Mouse (Mus musculus) heart, embryonic 12.5 days (tissue): ENCODE measurements at regions not wholly inside any gene's neighbourhood (a gene's known extent, or its start where the extent isn't known, plus 50 kb on each side); places are given as distances from the start of the nearest gene placed in this dataset. TPM values are rescaled to one million over a fixed set of nuclear protein-coding genes. Genes with fewer than 3 reads are reported as not detected.
A peak's percentile ranks its signal among the peaks of the same experiment; 100 is the strongest.

ENCODE experiments used
- ATAC-seq: fragments of 200-750 bp; cut with Nextera tagmentation; 2 replicates; pipeline ENCODE4 v1.8.0; 2017; ENCODE audit warnings: moderate TSS enrichment, moderate library complexity; ENCODE audit not compliant: insufficient number of reproducible peaks, low FRiP score
- H3K27ac ChIP-seq: fragments of 300-500 bp; sonication (generic); 2 replicates; pipeline ENCODE4 v1.5.1; 2016; ENCODE audit warnings: mild to moderate bottlenecking, moderate library complexity; ENCODE audit not compliant: poor library complexity, severe bottlenecking
- H3K27me3 ChIP-seq: fragments of 300-500 bp; sonication (generic); replicated peaks from 2 replicates; pipeline ENCODE4 v1.6.1; 2016; ENCODE audit warnings: mild to moderate bottlenecking, moderate library complexity
- H3K36me3 ChIP-seq: fragments of 300-500 bp; sonication (generic); 2 replicates; pipeline ENCODE4 v1.6.1; 2016; ENCODE audit warnings: mild to moderate bottlenecking, moderate library complexity
- H3K4me1 ChIP-seq: fragments of 300-500 bp; sonication (generic); replicated peaks from 2 replicates; pipeline ENCODE4 v1.6.1; 2016; ENCODE audit warnings: mild to moderate bottlenecking
- H3K4me2 ChIP-seq: fragments of 300-500 bp; sonication (generic); 2 replicates; pipeline ENCODE4 v1.6.1; 2016; ENCODE audit warnings: mild to moderate bottlenecking, moderate library complexity
- H3K4me3 ChIP-seq: fragments of 300-500 bp; sonication (generic); 2 replicates; pipeline ENCODE4 v1.5.1; 2016; ENCODE audit warnings: mild to moderate bottlenecking
- H3K9ac ChIP-seq: fragments of 300-500 bp; sonication (generic); 2 replicates; pipeline ENCODE4 v1.6.1; 2016; ENCODE audit warnings: mild to moderate bottlenecking, moderate library complexity
- H3K9me3 ChIP-seq: fragments of 300-500 bp; sonication (generic); replicated peaks from 2 replicates; pipeline ENCODE4 v1.6.1; 2016; ENCODE audit warnings: mild to moderate bottlenecking, moderate library complexity
- WGBS: fragments of 180-500 bp; shearing (Covaris S2); methylation state at CpG from one replicate; pipeline ENCODE4 v1.1.7; 2016; 5-methylcytosine and 5-hydroxymethylcytosine counted together
- microRNA-seq: library from miRNA; unstranded; fragments of <30 nt; microRNA quantifications from one replicate; pipeline ENCODE4, GENCODE M21; 2017

GRCm38 (mm10) chr1:73079518-73079917, 63.8 kb upstream of the Tnp1 start:
- no peaks in the 10 kb centered on the region for H3K36me3 ChIP-seq
- peaks cover 7% of the 10 kb centered on the region for H3K4me1 ChIP-seq
- no peak overlapping the region for H3K9ac ChIP-seq
- WGBS = 78% methylated on average over 2 of the region's 2 CpGs
- no peak overlapping the region for H3K27ac ChIP-seq
- no peaks in the 10 kb centered on the region for H3K9me3 ChIP-seq
- no peak overlapping the region for H3K4me3 ChIP-seq
- no peak for ATAC-seq
- no peak overlapping the region for H3K4me2 ChIP-seq
- no peaks in the 10 kb centered on the region for H3K27me3 ChIP-seq

GRCm38 (mm10) chr1:73077156-73077555, 61.4 kb upstream of the Tnp1 start:
- H3K4me3 ChIP-seq = no peak overlapping the region
- no peak overlapping the region for H3K4me2 ChIP-seq
- H3K27ac ChIP-seq = no peak overlapping the region
- ATAC-seq = no peak
- no peak overlapping the region for H3K9ac ChIP-seq
- peaks cover 7% of the 10 kb centered on the region for H3K4me1 ChIP-seq
- no peaks in the 10 kb centered on the region for H3K27me3 ChIP-seq
- WGBS = 81% methylated on average over 4 of the region's 4 CpGs
- no peaks in the 10 kb centered on the region for H3K9me3 ChIP-seq
- no peaks in the 10 kb centered on the region for H3K36me3 ChIP-seq

GRCm38 (mm10) chr1:73075699-73076373, 60.1 kb upstream of the Tnp1 start:
- 76% methylated on average over 6 of the region's 6 CpGs for WGBS

GRCm38 (mm10) chr1:73075159-73075558, 59.5 kb upstream of the Tnp1 start:
- WGBS = 42% methylated on average over 2 of the region's 2 CpGs
- H3K4me3 ChIP-seq = no peak overlapping the region
- ATAC-seq = no peak

More at GRCm38 (mm10) chr1:73075699-73076373, 60.1 kb upstream of the Tnp1 start:
- H3K27ac ChIP-seq = no peak overlapping the region
- H3K9me3 ChIP-seq = no peaks in the 10 kb centered on the region
- H3K9ac ChIP-seq = no peak overlapping the region
- H3K4me2 ChIP-seq = no peak overlapping the region
- peaks cover 7% of the 10 kb centered on the region for H3K4me1 ChIP-seq
- no peaks in the 10 kb centered on the region for H3K27me3 ChIP-seq
- no peak overlapping the region for H3K4me3 ChIP-seq
- ATAC-seq = no peak
- H3K36me3 ChIP-seq = no peaks in the 10 kb centered on the region

GRCm38 (mm10) chr1:73074525-73074924, 58.8 kb upstream of the Tnp1 start:
- Histone ChIP-seq H3K4me3 (no peak overlapping the region), H3K9me3 (no peaks in the 10 kb centered on the region), H3K9ac (no peak overlapping the region), H3K27me3 (no peaks in the 10 kb centered on the region), H3K36me3 (no peaks in the 10 kb centered on the region), H3K4me1 (peaks cover 7% of the 10 kb centered on the region), H3K4me2 (no peak overlapping the region), H3K27ac (no peak overlapping the region)
- 88% methylated on average over 3 of the region's 3 CpGs for WGBS
- ATAC-seq = no peak

More at GRCm38 (mm10) chr1:73075159-73075558, 59.5 kb upstream of the Tnp1 start:
- H3K36me3 ChIP-seq = no peaks in the 10 kb centered on the region
- H3K9me3 ChIP-seq = no peaks in the 10 kb centered on the region
- H3K27me3 ChIP-seq = no peaks in the 10 kb centered on the region
- H3K4me2 ChIP-seq = no peak overlapping the region
- H3K4me1 ChIP-seq = peaks cover 7% of the 10 kb centered on the region
- H3K9ac ChIP-seq = no peak overlapping the region
- H3K27ac ChIP-seq = no peak overlapping the region

- Histone ChIP-seq H3K4me1 (peaks cover 7% of the 10 kb centered on the region), H3K9ac (no peak overlapping the region), H3K9me3 (no peaks in the 10 kb centered on the region), H3K4me2 (no peak overlapping the region), H3K27ac (no peak overlapping the region), H3K36me3 (no peaks in the 10 kb centered on the region), H3K4me3 (no peak overlapping the region), H3K27me3 (no peaks in the 10 kb centered on the region)
- peak; percentile 92 for ATAC-seq
- WGBS = 66% methylated on average over 5 of the region's 5 CpGs
Observed at GRCm38 (mm10) chr1:73072237-73072904, 56.7 kb upstream of the Tnp1 start.

- 64% methylated on average over 2 of the region's 2 CpGs for WGBS
- Histone ChIP-seq H3K27me3 (no peaks in the 10 kb centered on the region), H3K4me2 (no peak overlapping the region), H3K4me3 (no peak overlapping the region), H3K9ac (no peak overlapping the region), H3K4me1 (0 out of 2 replicates have a peak, but pooled peaks cover under 1% of the 10 kb centered on the region), H3K9me3 (no peaks in the 10 kb centered on the region), H3K27ac (no peak overlapping the region), H3K36me3 (no peaks in the 10 kb centered on the region)
- no peak for ATAC-seq
Observed at GRCm38 (mm10) chr1:73070126-73070525, 54.4 kb upstream of the Tnp1 start.

Small RNA genes lying in the stretch of these regions (microRNA-seq; reads per million reads assigned to microRNA genes)
- gene Mir6351 = not detected
